Mouse (Mus musculus): Measurements from ENCODE around the gene Klhl10. TPM values are rescaled to one million over a fixed set of nuclear protein-coding genes. Genes with fewer than 3 reads are reported as not detected.

The Klhl10 gene
- 0.65 and 0.75 TPM in 2 replicates for polyA plus RNA-seq (2015; fragmentation: Nextera tagmentation; extraction: Ambion mirVana)

GRCm38 (mm10) chr11:100441797-100442196 is at the start of gene Klhl10, which contains the start of gene Nt5c3b:
Klhl10 (plus strand) TSS chr11:100441917.
Nt5c3b (minus strand) TSS chr11:100441808.
- H3K27me3 ChIP-seq: no peaks in the 10 kb centered on the region
- H3K4me1 ChIP-seq (replicated peaks): peaks cover 26% of the 10 kb centered on the region
- peak within 1 kb of the TSS; percentile 65 for H3K4me2 ChIP-seq
- 83% methylated on average over 8 of the region's 8 CpGs for whole genome bisulfite sequencing
- peak within 1 kb of the TSS; percentile 93 for H3K9ac ChIP-seq
- peak within 1 kb of the TSS; percentile 49; the same call in 1 of the 2 replicates for H3K27ac ChIP-seq (replicated peaks)
- ATAC-seq (ENCODE audit: low read depth): no peak
- H3K4me3 ChIP-seq: peak within 1 kb of the TSS; percentile 82
- H3K9me3 ChIP-seq: no peaks in the 10 kb centered on the region
- peaks cover 14% of the 10 kb centered on the region for H3K36me3 ChIP-seq

- Histone ChIP-seq H3K4me2 (0 out of 2 replicates have a peak overlapping the region, but pooled peaks have one; percentile 5), H3K9me3 (no peaks in the 10 kb centered on the region), H3K9ac (no peak overlapping the region), H3K27me3 (peaks cover 28% of the 10 kb centered on the region), H3K27ac (replicated peaks) (no peak overlapping the region), H3K4me3 (no peak overlapping the region), H3K36me3 (no peaks in the 10 kb centered on the region), H3K4me1 (replicated peaks) (peaks cover 76% of the 10 kb centered on the region)
- ATAC-seq (ENCODE audit: low read depth): no peak
- 78% methylated on average over 5 of the region's 5 CpGs for WGBS
Measured at GRCm38 (mm10) chr11:100392958-100393357, 48.8 kb upstream of the Klhl10 start.

- 89% methylated on average over 7 of the region's 7 CpGs for WGBS
- no peaks in the 10 kb centered on the region for H3K9me3 ChIP-seq
- no peak overlapping the region for H3K4me2 ChIP-seq
- H3K9ac ChIP-seq: no peak overlapping the region
- H3K4me3 ChIP-seq: no peak overlapping the region
- no peak for ATAC-seq (ENCODE audit: low read depth)
- no peak overlapping the region for H3K27ac ChIP-seq (replicated peaks)
- peaks cover 69% of the 10 kb centered on the region for H3K4me1 ChIP-seq (replicated peaks)
- peaks cover 28% of the 10 kb centered on the region for H3K27me3 ChIP-seq
- H3K36me3 ChIP-seq: no peaks in the 10 kb centered on the region
Measured at GRCm38 (mm10) chr11:100393733-100394132, 48.0 kb upstream of the Klhl10 start.

GRCm38 (mm10) chr11:100394353-100395074 is 47.2 kb upstream of the Klhl10 start:
- peaks cover 28% of the 10 kb centered on the region for H3K27me3 ChIP-seq
- H3K27ac ChIP-seq (replicated peaks): no peak overlapping the region
- no peak for ATAC-seq (ENCODE audit: low read depth)
- peak overlapping the region; percentile 71 for H3K4me2 ChIP-seq
- H3K36me3 ChIP-seq: no peaks in the 10 kb centered on the region
- H3K4me3 ChIP-seq: peak overlapping the region; percentile 67; the same call in 1 of the 2 replicates
- 0 out of 2 replicates have a peak overlapping the region, but pooled peaks have one; percentile 80 for H3K9ac ChIP-seq
- peaks cover 67% of the 10 kb centered on the region for H3K4me1 ChIP-seq (replicated peaks)
- H3K9me3 ChIP-seq: no peaks in the 10 kb centered on the region
- 62% methylated on average over 5 of the region's 5 CpGs for WGBS

GRCm38 (mm10) chr11:100395200-100395599 is 46.5 kb upstream of the Klhl10 start:
- Histone ChIP-seq H3K4me3 (peak overlapping the region; percentile 67), H3K27me3 (peaks cover 28% of the 10 kb centered on the region), H3K9me3 (no peaks in the 10 kb centered on the region), H3K36me3 (no peaks in the 10 kb centered on the region), H3K4me2 (peak overlapping the region; percentile 71), H3K9ac (peak overlapping the region; percentile 80; the same call in 1 of the 2 replicates), H3K4me1 (replicated peaks) (peaks cover 60% of the 10 kb centered on the region), H3K27ac (replicated peaks) (no peak overlapping the region)
- ATAC-seq (ENCODE audit: low read depth): no peak
- WGBS: 36% methylated on average over 11 of the region's 11 CpGs

- H3K4me3 ChIP-seq: peak overlapping the region; percentile 67
- H3K27ac ChIP-seq (replicated peaks): peak overlapping the region; percentile 68; the same call in 1 of the 2 replicates
- H3K9ac ChIP-seq: peak overlapping the region; percentile 80
- H3K4me2 ChIP-seq: peak overlapping the region; percentile 71
- 39% methylated on average over 17 of the region's 17 CpGs for WGBS
- peaks cover 28% of the 10 kb centered on the region for H3K27me3 ChIP-seq
- no peaks in the 10 kb centered on the region for H3K36me3 ChIP-seq
- no peak for ATAC-seq (ENCODE audit: low read depth)
- H3K9me3 ChIP-seq: no peaks in the 10 kb centered on the region
- peaks cover 51% of the 10 kb centered on the region for H3K4me1 ChIP-seq (replicated peaks)
Measured at GRCm38 (mm10) chr11:100395861-100396631, 45.7 kb upstream of the Klhl10 start.

- Histone ChIP-seq H3K4me2 (peak overlapping the region; percentile 71), H3K4me1 (replicated peaks) (peaks cover 51% of the 10 kb centered on the region), H3K4me3 (peak overlapping the region; percentile 67), H3K36me3 (no peaks in the 10 kb centered on the region), H3K9ac (peak overlapping the region; percentile 80), H3K27me3 (peaks cover 28% of the 10 kb centered on the region), H3K9me3 (no peaks in the 10 kb centered on the region), H3K27ac (replicated peaks) (peak overlapping the region; percentile 68)
- WGBS: 5% methylated on average over 42 of the region's 42 CpGs
- ATAC-seq (ENCODE audit: low read depth): peak; percentile 51
Measured at GRCm38 (mm10) chr11:100396886-100397599, 44.7 kb upstream of the Klhl10 start.

- no peaks in the 10 kb centered on the region for H3K36me3 ChIP-seq
- peak within 1 kb of the TSS; percentile 68 for H3K27ac ChIP-seq (replicated peaks)
- H3K9me3 ChIP-seq: no peaks in the 10 kb centered on the region
- H3K9ac ChIP-seq: peak within 1 kb of the TSS; percentile 80
- H3K4me2 ChIP-seq: peak within 1 kb of the TSS; percentile 71
- H3K4me1 ChIP-seq (replicated peaks): peaks cover 52% of the 10 kb centered on the region
- H3K4me3 ChIP-seq: peak within 1 kb of the TSS; percentile 67
- peaks cover 28% of the 10 kb centered on the region for H3K27me3 ChIP-seq
- ATAC-seq (ENCODE audit: low read depth): peak; percentile 99
- under 1% methylated on average over 37 of the region's 37 CpGs for WGBS
Measured at GRCm38 (mm10) chr11:100397600-100398389, 43.9 kb upstream of the Klhl10 start, which contains the start of gene Jup. Jup (minus strand) TSS chr11:100397763.

- Histone ChIP-seq H3K4me3 (no peak overlapping the region), H3K27me3 (peaks cover 28% of the 10 kb centered on the region), H3K36me3 (no peaks in the 10 kb centered on the region), H3K4me1 (replicated peaks) (peaks cover 45% of the 10 kb centered on the region), H3K9ac (no peak overlapping the region), H3K4me2 (peak overlapping the region; percentile 71; the same call in 1 of the 2 replicates), H3K9me3 (no peaks in the 10 kb centered on the region), H3K27ac (replicated peaks) (no peak overlapping the region)
- ATAC-seq (ENCODE audit: low read depth): no peak
- 96% methylated on average over 7 of the region's 7 CpGs for WGBS
Measured at GRCm38 (mm10) chr11:100398517-100398916, 43.2 kb upstream of the Klhl10 start.

GRCm38 (mm10) chr11:100399320-100399719 is 42.4 kb upstream of the Klhl10 start:
- no peaks in the 10 kb centered on the region for H3K9me3 ChIP-seq
- H3K4me3 ChIP-seq: no peak overlapping the region
- ATAC-seq (ENCODE audit: low read depth): no peak
- H3K9ac ChIP-seq: no peak overlapping the region
- peaks cover 37% of the 10 kb centered on the region for H3K4me1 ChIP-seq (replicated peaks)
- H3K27ac ChIP-seq (replicated peaks): no peak overlapping the region
- 78% methylated on average over 9 of the region's 9 CpGs for WGBS
- H3K4me2 ChIP-seq: no peak overlapping the region
- peaks cover 28% of the 10 kb centered on the region for H3K27me3 ChIP-seq
- H3K36me3 ChIP-seq: no peaks in the 10 kb centered on the region
